Mouse (Mus musculus) layer of hippocampus, adult 8-10 months (tissue): ENCODE results near the gene Tssk4. TPM values are rescaled to one million over a fixed set of nuclear protein-coding genes. Genes with fewer than 3 reads are reported as not detected.

Experiments
- DNase-seq, 2 experiments: peaks; one replicate each; pipeline ENCODE4 v3.0.0; 2022; ENCODE audit warnings: low spot score in 2 of 2
- total RNA-seq, 4 experiments: library from RNA; stranded (reverse); gene quantifications; 2 replicates each; pipeline ENCODE4 v1.2.4; 2022

The Tssk4 gene
- total RNA-seq, 4 experiments from 2014 or later, result 1.2 to 1.9 (median 1.7) TPM

GRCm38 (mm10) chr14:55643060-55643907 lies 6.7 kb upstream of the Tssk4 start, which contains the start of gene Tm9sf1:
TSS of gene Tm9sf1 (minus strand) at chr14:55643806.
- DNase-seq, result peak; percentile 81 to 87

GRCm38 (mm10) chr14:55644261-55644888 lies 5.6 kb upstream of the Tssk4 start:
- no peak for DNase-seq

- no peak for DNase-seq
Observed at GRCm38 (mm10) chr14:55651528-55651927, 1.5 kb downstream of the Tssk4 start.

GRCm38 (mm10) chr14:55656935-55657334 lies 7.0 kb downstream of the Tssk4 start:
- DNase-seq, result no peak

- DNase-seq, result no peak
Observed at GRCm38 (mm10) chr14:55658011-55658410, 8.0 kb downstream of the Tssk4 start.

GRCm38 (mm10) chr14:55659960-55660573 lies 10.1 kb downstream of the Tssk4 start, which contains the start of gene Mdp1:
TSS of gene Mdp1 (minus strand) at chr14:55660508.
- peak; percentile 73 to 80 for DNase-seq

GRCm38 (mm10) chr14:55660636-55661035 lies 10.7 kb downstream of the Tssk4 start:
- no peak for DNase-seq

- no peak for DNase-seq
Observed at GRCm38 (mm10) chr14:55671486-55671832, 21.5 kb downstream of the Tssk4 start.

- DNase-seq, result peak; percentile 95
Observed at GRCm38 (mm10) chr14:55671833-55672740, 22.1 kb downstream of the Tssk4 start, which contains the start of the genes Gmpr2 and Nedd8. TSS of gene Gmpr2 (plus strand) at chr14:55671941. TSS of gene Nedd8 (minus strand) at chr14:55672124.

- DNase-seq, result no peak
Observed at GRCm38 (mm10) chr14:55672741-55673060, 22.7 kb downstream of the Tssk4 start.

GRCm38 (mm10) chr14:55677615-55678014 lies 27.6 kb downstream of the Tssk4 start:
- DNase-seq, result no peak

GRCm38 (mm10) chr14:55681160-55682117 lies 31.5 kb downstream of the Tssk4 start, which contains the start of gene Tinf2:
TSS of gene Tinf2 (minus strand) at chr14:55681820.
- DNase-seq, result peak; percentile 95 to 96

GRCm38 (mm10) chr14:55682118-55682493 lies 32.1 kb downstream of the Tssk4 start:
- no peak for DNase-seq

GRCm38 (mm10) chr14:55689433-55689832 lies 39.4 kb downstream of the Tssk4 start:
- DNase-seq, result no peak

- no peak for DNase-seq
Observed at GRCm38 (mm10) chr14:55697226-55697625, 47.2 kb downstream of the Tssk4 start.

GRCm38 (mm10) chr14:55701131-55701530 lies 51.1 kb downstream of the Tssk4 start:
- DNase-seq, result no peak
